Mouse (Mus musculus) NIH3T3 (cell line): Measurements from ENCODE around the gene Rpn1.
A peak's percentile ranks its signal among the peaks of the same experiment; 100 is the strongest.
"Not testable (repeated sequence)": the region's sequence is repeated elsewhere in the genome, so short reads cannot be mapped to it uniquely, and the experiment has no call there.

ENCODE experiments used
- DNase-seq: peaks from one replicate; pipeline ENCODE4 v3.0.0-alpha.2; 2012; ENCODE audit warnings: low read depth

The Rpn1 gene

GRCm38 (mm10) chr6:88121781-88122180 lies 37.5 kb downstream of the Rpn1 start:
- DNase-seq: no peak

GRCm38 (mm10) chr6:88123150-88123857 lies 39.0 kb downstream of the Rpn1 start:
- peak; percentile 71 for DNase-seq

- DNase-seq: peak; percentile 90
Measured at GRCm38 (mm10) chr6:88123858-88124261, 39.6 kb downstream of the Rpn1 start.

GRCm38 (mm10) chr6:88124551-88124950 lies 40.3 kb downstream of the Rpn1 start:
- no peak for DNase-seq

DNA sequence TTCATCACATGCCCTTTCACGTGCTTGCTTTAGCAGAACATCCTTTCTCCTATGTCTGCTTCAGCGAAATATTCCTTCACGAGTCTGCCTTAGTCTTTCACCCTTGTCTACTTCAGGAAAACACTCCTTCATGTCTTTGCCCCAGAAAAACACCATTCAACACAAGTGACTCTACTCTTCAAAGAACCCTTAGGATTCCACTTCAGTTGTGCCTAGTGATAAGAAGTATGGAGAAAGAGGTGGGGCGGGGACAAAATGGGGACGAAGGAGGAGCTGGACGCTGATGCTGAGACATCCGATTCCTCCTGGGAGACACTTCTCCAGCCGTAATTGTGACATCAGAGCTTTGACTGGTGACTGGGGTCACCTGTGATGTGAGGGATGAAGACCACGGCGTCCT lies 41.5 kb downstream of the Rpn1 start:
- not testable (repeated sequence) for DNase-seq

DNA sequence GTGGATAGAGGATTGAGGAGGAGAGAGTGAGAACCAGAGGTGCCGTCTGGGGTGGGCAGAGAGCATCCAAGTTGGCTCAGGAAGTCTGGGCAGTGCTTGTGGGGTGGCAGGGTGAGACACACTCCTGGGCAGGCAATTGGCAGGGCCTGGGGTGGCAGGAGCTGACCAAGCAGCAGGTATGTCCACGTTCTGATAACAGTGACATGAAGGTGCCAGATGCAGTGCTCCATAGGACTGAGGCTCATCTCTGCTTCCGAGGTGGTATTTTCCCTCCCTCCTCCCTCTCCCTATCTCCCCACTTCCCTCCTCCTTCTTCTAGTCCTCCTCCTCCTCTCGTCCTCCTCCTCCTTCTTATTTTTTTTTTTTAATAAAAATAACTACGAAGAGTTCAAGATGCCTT lies 47.2 kb downstream of the Rpn1 start:
- DNase-seq: no peak

DNA sequence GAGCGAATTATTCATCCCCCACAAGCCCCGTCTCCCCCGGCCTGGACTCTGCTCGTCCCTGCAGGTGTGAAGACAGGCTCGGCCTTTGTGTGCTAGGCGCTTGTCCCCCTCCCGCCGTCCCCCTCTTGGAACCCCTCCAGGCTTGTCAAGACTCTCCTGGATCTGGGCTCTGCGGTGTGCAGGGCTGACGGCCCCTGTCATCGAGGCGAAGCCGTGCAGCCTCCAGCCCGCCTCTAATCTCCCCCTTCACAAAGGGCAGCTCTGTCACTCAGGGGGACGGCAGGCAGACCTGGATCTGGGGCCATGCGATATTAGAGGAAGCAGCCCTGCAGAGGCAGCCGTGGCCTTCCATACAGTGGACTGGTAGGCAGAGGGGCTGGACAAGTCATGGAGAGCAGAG lies 47.8 kb downstream of the Rpn1 start:
- no peak for DNase-seq

DNA sequence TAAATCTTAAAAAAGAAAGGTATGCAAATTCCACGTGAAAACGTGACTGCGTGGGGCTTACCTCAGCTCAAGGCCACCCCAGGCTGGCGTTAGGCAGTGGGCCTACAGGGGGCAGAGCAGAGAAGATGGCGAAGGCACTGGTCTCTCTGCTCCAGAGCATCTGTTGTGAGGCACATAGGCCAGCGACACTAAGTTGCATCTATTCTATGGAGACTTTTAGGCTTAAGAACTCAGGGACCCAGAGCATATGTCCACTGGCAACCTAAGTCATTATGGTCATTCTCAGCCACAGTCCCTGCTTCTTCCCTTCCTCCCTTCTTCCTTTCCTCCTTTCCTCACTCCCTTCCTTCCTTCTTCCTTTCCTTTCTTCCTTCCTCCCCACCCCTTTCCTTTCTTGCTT lies 48.8 kb downstream of the Rpn1 start:
- DNase-seq: no peak

DNA sequence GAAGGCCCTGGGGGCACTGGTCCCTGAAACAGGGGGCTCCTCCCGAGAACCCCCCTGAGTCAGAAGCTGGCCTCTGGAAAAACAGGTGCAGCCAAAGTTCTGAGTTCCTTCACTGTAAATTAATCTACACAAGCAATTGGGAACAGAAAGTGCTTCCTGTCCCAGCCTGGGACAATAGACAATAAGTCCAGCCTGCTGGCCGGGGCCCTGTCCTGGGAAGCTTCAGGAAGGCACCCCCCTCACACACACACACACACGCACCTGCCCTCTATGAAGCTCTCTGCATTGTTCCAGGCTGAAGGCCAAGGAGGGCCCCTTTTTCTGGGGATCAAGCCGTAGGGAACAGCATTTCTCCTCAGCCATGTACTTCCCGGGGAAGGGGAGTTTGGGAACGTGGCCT lies 49.6 kb downstream of the Rpn1 start:
- DNase-seq: no peak

GRCm38 (mm10) chr6:88136201-88136631 lies 51.9 kb downstream of the Rpn1 start:
- DNase-seq: peak; percentile 67

DNA sequence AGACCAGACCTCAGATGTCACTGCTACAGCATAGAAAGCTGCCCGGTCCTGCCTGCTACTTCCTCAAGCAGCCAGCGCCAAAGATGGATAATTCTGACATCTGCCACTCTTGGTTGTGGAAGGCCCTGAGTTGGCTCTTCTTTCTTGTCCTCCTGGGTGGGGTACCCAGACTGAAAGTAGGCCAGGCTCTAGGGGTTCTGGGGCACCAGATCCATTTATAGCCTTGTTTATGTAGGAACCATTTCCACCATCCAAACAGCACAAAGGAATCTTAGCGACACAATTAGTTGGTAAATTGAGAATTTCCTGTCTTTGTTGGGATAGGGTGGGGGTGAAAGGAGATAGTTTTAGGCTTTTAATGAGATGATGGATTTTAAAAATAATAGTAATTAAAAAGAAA lies 54.2 kb downstream of the Rpn1 start:
- DNase-seq: no peak

GRCm38 (mm10) chr6:88140264-88140663 lies 56.0 kb downstream of the Rpn1 start:
- DNase-seq: no peak

DNA sequence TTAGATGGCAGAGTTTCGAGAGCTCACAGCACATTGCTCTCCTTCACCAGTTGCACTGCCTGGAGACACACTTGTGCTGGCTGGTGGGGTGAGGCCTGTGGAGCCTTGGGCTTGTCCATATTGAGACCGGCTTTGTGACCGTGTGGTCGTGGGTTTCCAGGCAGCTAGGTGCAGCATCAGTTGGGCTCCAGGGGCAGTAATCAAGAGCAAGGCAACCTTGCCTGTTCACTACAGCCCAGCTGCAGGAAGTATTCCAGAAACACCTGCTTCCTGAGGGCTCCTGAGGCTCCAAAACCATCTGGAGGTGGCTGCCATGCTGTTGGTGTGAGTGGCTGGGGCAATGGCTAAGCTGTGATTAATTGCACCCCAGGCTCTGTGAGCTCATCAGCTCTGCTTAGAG lies 61.5 kb downstream of the Rpn1 start:
- DNase-seq: no peak

DNA sequence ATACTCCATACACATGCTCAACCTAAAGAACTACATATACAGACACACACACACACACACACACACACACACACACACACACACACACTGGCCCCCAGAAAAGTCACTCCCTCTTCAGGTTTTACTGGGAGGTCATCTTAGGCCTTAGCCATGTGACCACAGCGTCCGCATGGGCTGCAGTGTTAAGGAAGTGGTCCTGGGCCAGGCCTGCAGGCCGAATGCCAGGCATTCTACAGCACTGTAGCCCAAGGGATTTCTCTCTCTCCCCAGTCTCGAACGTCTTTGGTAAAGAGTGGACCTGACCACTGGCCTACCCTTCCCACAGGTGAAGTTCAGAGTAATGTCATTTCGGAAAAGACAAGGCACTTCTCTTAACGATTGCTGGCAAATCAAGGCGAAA lies 62.3 kb downstream of the Rpn1 start:
- DNase-seq: no peak

- DNase-seq: peak; percentile 27
Measured at GRCm38 (mm10) chr6:88147411-88148003, 63.2 kb downstream of the Rpn1 start.

DNA sequence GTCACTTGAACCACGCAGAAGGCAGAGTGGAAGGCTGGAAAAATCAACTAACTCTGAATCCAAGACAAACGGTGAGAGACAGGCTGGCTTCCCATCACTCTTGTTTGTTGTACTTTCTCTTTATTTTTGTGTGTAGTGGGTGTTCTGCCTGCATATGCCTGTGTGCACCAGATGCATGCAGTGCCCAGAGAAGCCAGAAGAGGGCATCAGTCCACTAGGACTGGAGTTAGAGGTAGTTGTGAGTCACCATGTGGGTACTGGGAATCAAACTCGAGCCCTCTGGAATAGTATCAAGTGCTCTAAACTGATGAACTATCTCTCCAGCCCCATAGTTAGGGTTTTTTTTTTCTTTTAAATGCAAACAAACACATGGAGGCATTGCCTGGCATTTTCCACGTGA lies 67.1 kb downstream of the Rpn1 start:
- DNase-seq: peak; percentile 22

DNA sequence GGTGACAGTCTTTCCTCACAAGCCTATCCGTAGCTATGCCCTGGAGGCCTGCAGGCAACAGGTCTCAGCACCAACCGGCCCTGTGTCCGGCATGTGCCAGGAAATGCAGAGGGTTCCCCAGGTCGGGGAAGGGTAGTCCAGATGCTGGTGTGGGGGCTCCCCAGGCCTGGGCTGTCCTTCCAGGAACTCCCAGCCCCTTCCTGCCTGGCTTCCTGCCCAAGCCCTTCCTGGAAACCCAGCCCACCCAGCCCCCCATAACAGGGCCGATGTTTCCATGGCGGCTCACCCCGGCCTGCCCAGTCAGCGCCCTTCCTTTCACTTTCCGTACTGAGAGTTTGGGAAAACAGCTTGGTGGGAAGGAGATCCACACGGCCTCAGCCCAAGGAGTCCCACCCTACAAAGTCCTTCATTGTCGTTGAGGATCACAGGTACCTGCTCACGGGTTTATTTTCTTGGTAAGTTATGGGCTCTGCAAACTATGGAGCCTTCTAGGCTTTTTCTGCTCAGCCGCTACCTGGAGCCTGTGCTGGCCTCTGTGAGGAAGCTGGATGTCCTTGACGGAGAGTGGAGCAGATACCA lies 67.9 kb downstream of the Rpn1 start:
- no peak for DNase-seq

GRCm38 (mm10) chr6:88152979-88153378 lies 68.7 kb downstream of the Rpn1 start:
- no peak for DNase-seq
